Mouse (Mus musculus) right cerebral cortex, adult 18-20 months (tissue): ENCODE measurements at regions not wholly inside any gene's neighbourhood (a gene's known extent, or its start where the extent isn't known, plus 50 kb on each side); places are given as distances from the start of the nearest gene placed in this dataset.

Experiments
- DNase-seq: peaks from one replicate; pipeline ENCODE4 v3.0.0; 2022; ENCODE audit warnings: mixed read lengths

DNA sequence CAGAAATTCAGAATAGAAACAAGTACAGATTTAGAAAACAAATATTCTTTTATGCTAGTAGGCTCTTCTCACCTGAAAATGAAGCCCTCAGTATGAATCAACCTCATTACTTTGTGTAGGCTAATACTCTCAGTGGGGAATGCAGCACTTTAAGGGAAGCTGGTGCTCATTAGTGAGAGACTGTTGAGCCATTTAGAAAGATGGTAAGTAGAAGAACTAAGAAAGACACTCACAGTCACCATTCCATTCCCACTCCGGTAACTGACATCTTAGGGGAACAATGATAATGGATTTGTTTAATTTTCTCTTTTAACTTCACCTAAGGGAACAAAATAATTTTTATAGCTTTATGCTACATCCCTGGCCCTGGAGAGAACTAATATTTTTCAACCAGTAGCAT lies 648.0 kb upstream of the Nova1 start:
- DNase-seq = no peak

DNA sequence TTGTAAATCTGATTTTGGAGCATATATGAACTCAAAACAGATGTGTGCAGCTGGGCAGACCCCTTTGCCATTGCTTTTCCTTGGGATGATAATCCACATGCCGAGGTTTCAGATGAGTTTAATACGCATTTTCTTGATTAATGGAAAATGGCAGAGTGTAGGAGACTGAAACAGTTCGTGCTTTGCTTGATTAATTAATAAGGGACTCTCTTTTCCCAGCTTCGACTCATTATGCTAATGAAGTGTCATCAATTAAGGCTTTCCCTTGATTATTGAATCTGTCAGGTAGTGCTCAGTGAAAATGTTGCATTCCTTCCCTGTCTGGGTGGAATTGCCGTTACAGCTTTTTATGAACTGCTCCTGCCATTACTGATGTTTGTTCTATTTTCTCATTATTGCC lies 647.2 kb upstream of the Nova1 start:
- DNase-seq = no peak

DNA sequence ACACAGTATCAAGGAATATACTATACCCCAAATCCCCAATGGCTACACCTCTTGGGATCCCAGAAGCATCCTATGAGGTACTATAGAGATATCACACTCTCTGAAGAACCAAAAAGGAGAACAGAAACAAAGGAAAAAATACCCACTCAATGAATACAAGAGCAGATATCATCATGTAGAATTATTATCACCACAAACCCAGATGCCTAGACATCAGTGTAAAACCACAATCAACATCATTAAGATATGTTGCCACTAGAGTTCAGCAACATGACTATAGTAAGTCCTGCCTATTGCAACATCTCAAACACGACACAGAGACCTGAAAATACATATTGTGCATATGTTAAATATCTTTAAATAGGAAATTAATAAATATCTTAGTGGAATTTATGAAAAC lies 612.9 kb upstream of the Nova1 start:
- DNase-seq = no peak

DNA sequence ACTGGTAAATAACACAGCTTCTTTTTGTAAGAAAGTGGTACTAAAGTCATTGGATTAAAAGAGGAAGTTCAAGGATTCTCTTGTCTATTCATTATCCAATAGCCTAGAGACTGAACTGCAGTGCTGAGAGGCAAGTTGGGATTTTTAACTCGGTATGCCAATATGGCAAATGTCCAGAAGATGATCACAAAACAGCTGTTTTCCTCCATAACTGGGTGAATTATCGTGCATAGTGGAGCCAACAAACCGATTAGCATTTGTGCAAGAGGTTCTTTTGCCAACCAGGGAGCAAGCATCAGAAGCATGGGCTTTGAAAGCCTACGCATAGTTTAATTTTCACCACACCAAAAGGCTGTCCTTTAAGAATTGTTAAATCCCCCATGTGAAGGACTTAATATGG lies 593.5 kb upstream of the Nova1 start:
- no peak for DNase-seq

DNA sequence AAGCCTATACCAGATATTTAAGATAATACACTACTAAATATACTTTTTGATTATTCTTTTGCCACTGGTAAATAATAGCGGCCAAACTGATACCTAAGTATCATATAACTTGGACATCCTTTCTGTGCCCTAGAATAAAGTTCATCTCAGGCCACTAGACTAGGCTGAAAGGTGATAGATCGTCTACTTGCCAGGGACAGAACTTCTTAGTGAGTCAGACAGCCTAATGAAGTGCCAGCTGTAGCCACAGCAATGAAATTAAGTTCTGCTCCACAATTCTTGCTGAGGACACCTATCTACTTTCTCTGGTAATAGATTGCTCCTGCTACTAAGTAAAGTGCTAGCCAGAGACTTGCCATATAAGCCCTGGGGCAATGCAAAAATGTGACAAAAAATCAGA lies 587.8 kb upstream of the Nova1 start:
- DNase-seq = no peak

DNA sequence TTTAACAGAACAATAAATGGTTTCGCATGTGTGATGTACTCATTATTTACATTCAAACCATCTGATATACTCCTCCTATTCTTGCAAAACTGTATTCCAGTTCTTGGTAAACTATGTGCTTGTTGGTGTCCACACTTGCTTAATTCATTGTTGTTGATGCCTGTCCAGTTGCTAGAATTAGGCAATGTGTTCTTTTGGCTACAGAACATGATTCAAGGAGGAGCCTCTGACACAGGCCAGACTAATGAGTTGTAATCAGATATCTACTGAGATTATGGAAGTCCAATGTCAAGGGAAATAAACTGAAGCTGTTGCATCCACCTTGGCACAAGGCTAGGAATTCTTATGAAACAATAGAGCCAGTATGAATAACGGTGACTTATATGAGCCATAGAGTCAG lies 587.4 kb upstream of the Nova1 start:
- DNase-seq = no peak

DNA sequence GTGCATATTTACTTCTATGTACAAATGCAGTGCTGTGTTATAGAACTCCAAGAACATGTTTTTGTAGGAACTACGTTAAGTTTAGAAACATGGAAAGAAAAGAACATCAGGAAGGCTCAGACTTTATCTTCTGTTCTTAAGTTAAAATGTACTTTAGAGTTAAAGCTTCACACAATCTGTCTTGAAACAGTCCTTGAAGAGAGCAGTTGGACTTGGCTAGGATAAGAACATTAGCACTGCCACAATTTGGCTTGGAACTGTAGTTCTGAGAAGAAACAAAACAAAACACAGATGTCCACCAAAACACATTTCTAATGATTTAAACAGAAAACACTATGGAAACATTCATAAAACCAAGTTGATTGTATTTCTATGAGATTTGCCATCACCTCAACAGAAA lies 564.5 kb upstream of the Nova1 start:
- DNase-seq = no peak

DNA sequence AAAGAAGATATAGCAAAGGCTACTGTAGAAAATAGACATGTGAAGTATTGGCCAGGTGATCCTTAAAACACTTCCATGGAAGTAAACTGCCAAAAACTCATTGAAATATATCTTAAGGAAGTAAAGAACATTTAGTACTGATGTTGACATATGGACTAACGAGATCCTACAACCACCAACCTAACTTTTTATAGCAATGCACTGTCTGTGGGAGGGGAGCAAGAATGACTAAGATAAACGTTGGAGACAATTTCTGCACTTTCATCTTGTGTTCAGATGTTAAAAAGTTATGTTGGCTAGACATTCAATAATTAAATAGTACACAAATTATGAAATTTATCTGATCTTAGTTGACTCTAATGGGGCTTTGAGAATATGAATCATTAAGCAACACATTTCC lies 534.5 kb upstream of the Nova1 start:
- peak; percentile 11 for DNase-seq

DNA sequence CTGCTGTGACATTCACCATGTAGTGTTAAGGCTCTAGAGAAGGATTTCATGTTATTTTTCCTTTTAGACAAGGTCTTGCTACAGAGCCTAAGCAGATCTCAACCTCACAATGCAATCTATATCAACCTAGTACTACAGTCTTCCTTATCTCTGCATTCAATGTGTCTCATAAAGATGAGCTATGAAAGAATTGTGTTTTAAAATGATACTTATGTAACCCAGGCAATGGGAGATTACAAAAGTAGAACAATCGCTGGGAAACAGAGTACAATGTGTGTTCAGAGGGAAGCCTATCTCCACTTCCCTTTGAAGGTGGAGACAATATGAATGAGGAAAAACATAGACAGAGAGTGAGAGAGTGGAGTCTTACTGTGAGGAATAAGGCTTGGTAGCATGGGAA lies 532.5 kb upstream of the Nova1 start:
- no peak for DNase-seq

DNA sequence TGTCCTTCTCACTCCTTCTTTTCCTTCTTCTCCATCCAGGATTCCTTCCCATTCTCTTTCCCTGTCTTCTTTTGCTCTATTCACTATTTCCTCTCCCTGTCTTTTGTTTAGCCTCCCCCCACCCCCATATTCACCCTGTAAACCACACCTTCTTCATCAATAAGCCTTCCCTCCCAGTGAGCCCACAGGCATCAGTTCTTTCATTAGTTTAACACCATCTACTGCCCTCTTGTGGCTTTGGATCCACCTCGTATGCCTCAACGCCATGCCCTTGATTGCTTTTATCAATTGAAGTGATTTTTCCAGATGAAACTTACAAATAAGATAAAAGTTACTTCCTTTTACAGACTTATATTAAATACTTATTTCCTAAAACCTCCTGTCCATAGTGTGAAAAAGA lies 494.7 kb upstream of the Nova1 start:
- peak; percentile 15 for DNase-seq

DNA sequence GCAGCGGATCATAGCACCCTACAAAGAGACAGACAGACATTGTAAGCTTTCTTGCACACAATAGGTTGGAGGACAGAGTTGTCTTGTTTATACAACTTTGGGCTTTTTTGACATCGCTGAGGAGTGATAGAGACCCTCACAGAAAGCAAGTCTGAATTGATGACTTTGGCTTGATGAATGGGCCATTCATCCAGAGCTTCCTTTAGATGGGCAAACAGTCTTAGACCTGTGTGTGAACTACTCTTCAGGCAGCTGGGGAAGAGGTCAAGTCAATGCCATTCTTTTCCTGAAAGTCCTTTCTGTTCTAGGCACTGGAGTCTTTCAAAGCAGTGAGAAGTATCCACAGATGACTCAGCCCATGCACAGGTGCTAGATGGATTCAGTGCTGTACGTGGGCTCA lies 457.2 kb upstream of the Nova1 start:
- DNase-seq = peak; percentile 0

DNA sequence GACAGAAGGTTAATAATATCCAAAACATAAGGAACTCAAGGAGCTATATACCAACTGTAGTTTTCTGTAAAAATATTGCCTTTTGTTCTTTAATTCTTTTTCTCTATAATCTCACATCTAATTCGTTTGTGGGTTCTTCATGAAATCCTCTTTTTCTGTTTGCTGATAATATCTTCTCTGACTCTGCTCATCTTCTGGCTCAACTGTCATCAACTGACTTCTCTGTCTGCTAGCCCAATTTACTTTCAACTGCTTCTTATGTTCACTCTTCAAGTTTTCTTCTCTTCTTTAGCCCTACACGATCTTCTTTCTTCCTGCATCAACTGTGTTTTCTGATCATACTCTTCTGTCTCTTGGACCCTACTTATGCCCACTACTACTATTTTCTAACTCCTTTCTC lies 453.6 kb upstream of the Nova1 start:
- no peak for DNase-seq

DNA sequence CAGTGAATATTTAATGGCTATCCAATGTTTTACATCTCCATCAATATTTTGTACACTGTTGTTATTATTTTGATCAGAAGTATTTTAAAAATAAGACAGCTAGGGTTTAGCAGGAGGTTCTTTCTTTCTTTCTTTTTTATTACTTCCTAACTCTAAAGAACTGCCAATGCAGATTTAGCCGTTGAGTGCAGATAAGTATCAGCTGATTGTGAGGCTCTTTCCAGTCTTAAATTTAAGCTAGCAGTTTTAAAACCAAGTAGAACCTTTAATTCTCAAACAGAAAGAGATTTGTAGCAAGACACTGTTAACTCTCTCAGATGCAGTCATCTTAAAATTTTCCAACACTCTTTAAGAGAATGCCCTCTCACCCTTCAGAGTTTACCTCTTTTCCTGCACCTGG lies 445.4 kb upstream of the Nova1 start:
- no peak for DNase-seq

DNA sequence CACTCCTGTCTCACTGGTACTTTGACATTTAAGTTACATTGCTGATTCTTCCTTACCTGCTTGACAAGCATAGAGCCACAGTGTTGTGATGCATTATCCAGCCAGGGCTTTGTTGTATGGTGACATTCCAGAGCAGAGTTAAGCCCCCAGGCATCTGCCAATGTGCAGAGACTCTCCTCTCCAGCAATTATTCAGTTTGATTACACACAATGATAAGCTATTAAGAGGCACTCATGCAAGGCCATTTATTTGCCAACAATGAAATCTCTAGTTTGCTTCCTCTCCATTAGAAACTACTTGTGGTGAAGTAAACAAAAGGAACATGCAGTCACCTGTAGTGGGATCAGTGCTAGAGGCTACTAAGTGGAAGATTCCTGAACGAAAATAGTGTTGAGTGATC lies 444.7 kb upstream of the Nova1 start:
- DNase-seq = no peak

DNA sequence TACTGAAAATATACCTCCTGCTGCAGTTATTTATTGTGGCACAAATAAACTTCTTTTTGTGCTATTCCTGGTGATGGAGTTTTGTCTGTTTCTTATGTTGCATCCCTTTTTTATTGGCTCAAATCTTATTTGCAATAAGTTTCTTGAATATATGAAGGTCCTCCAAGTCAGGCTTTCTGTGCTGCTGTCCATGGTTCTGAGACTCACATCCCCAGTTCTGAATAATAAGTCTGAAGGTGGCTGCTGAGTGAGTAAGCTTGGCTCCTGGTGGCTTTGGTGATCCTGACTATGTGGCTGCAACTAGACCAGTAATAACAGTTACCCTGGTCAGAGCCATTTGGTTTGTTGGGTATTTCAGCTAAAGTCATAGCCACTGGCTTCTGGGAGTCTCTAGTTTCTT lies 433.6 kb upstream of the Nova1 start:
- no peak for DNase-seq

DNA sequence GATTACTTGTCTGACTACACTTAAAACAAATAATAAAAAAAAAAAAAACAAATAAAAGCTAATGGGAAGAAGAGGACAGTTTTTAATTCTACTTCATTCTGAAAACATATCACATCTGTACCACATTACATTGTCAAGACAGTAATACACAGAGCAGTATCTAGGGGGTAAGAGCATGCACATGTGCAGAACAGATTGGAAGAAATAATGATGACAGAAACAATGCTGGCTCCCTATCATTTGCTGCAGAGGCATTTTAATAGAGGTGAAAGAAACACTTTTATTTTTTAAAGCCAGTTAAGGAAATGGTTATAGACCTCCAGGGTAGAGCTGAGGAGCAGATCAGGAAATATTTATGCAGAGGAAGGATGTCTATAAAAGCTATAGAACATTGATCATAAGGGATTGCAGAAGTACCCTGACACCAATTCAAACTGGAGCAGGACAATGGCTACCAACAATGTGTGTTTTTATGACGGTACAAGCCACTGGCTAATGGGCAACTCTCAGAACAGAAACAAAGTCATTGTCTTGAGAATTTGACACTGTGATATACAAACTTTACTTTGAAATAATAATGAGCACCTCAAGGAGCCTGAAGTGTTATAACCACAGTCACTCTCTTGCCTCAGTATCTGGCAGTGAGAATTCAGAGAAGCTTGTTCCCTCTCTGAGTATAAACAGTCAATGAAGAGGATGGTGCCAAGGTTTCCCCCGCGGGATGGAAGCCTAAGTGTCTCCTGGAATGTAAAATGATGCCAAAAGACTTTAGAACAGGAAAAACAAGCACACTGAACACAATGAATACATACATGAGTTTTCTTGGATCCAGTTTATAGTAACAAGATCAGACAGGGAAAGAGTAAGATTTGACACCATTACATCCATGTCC lies 425.1 kb upstream of the Nova1 start:
- DNase-seq = no peak

DNA sequence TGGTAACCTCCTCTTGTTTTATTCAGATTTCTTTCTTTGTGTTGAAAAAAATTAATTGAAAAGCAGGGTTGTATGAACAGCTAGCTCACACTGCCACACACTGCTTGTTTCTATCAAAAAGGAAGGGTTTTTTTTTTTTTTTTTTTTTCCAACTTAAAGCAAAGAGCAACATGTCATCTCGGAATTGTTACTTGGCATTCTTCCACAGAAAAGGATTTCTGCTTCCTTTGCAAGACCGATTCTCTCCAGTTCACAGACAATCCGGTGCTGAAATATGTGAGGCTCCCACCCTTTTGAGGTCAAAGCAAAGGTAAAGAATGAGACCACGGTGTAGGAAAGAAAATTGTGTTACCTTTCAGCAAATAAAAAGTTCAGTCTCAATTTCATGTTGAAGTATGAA lies 401.3 kb upstream of the Nova1 start:
- DNase-seq = no peak

DNA sequence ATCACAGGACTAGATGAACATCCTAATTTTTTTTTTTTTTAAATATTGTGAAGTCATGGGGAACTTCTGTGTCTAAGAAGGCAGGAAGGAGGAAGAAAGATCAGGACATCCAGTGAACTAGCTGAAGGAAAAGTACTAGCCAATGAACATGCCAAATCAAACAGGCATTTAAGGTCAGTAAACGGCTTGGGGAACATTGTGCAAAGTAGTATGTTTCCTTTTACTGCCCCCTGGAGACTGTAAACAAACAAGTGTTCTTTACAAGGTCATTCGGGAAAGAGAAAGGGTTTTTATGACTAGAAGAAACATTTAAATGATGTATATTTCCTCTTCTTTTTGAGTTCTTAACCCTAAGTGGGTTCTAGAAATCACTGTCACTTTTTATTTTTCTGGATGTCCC lies 400.6 kb upstream of the Nova1 start:
- DNase-seq = no peak

DNA sequence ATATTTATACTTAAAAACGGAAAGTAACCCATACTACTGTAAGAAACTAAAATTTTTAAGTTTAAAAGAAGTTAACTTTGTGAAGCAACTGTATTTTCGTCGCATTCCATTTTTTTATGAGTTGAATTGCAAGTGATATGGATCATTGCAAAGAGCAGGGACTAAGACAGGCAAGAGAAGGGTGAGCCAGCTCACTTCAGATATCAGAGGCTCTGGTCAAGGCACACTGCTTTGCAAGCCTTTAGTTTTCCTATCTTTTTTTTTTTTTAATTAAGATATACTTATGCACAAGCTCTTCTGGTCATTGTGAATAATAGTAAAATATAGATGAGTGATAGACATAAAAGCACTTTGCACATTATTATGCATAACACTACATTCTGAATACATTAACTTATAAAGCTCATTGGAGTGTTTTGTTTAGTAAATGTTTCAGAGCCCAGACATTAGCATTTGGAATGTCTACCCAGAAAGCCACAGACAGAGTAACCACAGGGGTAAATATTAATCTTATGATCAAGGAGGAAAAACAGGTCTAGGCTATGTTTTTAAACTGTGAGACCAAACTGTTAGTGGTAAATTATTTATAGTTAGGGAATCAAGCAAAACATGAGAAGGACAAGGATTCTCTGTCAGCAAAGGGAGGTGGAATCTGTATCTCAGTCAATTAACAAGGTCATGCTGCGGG lies 392.8 kb upstream of the Nova1 start:
- no peak for DNase-seq

DNA sequence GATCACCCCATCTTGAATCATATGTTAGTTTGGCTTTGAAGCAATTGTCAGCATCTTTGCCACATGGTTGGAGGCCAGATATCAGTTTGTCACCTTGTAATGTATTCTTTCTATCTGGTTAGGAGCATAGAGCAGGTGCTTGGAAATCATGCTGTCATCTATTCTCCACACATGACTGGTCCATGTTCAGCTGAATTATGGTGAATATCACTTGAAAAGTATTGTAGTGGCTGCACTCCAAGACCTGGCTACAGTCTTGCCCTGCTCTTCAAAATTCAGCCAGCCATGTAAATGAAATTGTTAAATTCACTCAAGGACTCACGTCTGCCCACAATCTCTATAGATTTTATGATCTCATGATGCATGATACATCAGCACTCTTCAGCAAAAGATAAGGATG lies 384.2 kb upstream of the Nova1 start:
- DNase-seq = no peak

DNA sequence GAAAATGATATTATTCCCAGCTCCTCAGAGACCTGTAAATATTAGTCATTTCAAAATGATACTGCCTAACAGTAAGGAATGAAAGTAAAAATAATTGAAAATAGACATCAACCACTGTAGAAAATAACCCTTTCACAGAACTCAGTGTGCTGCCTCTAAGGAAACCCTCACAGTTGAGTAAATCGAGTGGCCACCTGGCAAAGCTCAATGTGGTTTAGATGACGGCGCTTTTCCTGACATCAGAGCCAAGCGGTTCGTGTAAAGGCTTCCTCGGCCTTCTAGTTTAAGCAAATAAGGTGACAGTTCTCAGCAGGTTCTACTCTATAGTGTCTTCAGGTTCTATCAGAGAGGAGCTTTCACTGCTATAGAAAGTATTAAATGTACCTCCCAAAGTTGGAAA lies 379.9 kb upstream of the Nova1 start:
- no peak for DNase-seq

DNA sequence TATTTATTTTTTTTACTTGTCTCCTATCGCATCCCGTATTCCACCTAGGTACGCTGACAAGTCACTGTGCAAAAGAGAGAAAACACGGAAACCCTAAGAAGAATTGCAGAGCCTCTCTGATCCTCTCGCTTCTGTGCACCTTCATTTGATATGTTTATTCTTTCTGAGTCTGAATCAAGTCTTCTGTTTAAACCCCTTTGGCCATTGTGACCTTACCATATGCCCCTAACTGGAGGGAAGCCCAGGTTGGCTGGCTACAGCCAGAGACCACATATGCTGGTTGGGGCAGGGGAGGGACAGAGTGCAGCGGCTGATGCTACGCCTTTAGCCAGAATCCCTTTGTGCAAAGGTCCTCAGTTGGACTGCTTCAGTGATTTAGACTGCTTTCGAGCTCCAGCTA lies 346.0 kb upstream of the Nova1 start:
- DNase-seq = peak; percentile 2

DNA sequence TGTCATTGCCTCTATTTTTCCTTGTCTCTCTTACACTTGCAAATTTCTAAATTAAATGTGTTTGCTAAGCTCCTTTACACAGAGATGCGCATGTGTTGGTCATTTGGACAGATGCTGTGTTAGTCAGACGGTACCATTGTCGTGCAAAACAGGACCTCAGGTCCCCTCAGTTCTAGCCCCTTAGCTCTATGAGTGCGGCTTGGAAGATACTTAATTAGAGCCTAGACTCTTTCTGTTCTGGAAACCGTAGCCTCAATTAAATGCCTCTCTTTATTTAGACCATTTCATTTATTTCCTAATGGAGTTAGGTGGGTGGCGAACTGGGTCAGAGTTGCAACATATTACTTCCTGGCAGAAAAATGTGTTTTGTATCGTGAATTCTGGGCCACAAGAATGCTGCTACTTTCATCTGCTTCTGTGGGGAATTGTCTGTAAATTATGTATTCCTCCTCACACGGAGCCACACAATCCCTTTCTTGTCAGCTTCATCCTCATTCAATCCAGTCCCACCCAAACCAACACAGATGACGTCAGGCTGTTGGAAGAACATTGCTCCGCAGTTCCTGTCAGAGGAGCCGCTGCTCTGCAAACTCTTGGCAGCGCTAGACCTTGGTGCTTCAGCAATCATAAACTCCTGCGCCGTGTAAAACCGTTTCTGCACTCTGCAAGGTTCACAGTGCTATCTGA lies 345.4 kb upstream of the Nova1 start:
- DNase-seq = peak; percentile 87

DNA sequence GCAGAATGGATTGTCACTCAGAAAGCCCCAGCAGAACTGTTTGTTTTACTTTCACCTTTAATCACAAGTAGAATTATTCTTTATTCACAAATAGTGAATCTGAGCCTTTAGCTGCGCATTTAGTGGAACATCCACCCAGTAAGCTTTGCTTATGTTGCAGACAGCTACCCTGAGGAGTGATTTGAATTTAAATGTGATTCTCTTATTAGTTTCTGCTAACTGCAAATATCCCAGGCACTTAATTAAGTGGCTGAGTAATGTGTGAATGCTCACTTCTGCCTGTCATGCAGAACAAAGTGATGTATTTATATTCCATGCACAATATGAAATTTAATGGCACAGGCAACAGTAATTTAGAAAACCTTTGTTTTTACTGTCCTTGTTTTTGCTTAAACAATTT lies 344.4 kb upstream of the Nova1 start:
- no peak for DNase-seq
